Mouse (Mus musculus) liver, embryonic 13.5 days (tissue): ENCODE data around the gene Tcf7l2. TPM values are rescaled to one million over a fixed set of nuclear protein-coding genes. Genes with fewer than 3 reads are reported as not detected.

Experiments
- ATAC-seq: fragments of 200-750 bp; cut with Nextera tagmentation; 2 replicates; pipeline ENCODE4 v1.8.0; 2017; ENCODE audit warnings: low read depth, mild to moderate bottlenecking, moderate number of reproducible peaks, moderate library complexity
- DNase-seq: peaks from one replicate; pipeline ENCODE4 v3.0.0; 2022
- H3K27ac ChIP-seq: fragments of 300-500 bp; sonication (generic); 2 replicates; pipeline ENCODE4 v1.5.1; 2015; ENCODE audit warnings: moderate library complexity, mild to moderate bottlenecking, inconsistent platforms
- H3K27me3 ChIP-seq: fragments of 300-500 bp; sonication (generic); 2 replicates; pipeline ENCODE4 v1.6.1; 2015; ENCODE audit warnings: mild to moderate bottlenecking, inconsistent platforms
- H3K36me3 ChIP-seq: fragments of 300-500 bp; sonication (generic); 2 replicates; pipeline ENCODE4 v1.6.1; 2015; ENCODE audit warnings: mild to moderate bottlenecking, inconsistent platforms
- H3K4me1 ChIP-seq: fragments of 300-500 bp; sonication (generic); replicated peaks from 2 replicates; pipeline ENCODE4 v1.6.1; 2015; ENCODE audit warnings: inconsistent platforms
- H3K4me2 ChIP-seq: fragments of 300-500 bp; sonication (generic); 2 replicates; pipeline ENCODE4 v1.6.1; 2015; ENCODE audit warnings: inconsistent platforms, mild to moderate bottlenecking, moderate library complexity
- H3K4me3 ChIP-seq: fragments of 300-500 bp; sonication (generic); replicated peaks from 2 replicates; pipeline ENCODE4 v1.5.1; 2015; ENCODE audit warnings: mild to moderate bottlenecking, inconsistent platforms
- H3K9ac ChIP-seq: fragments of 300-500 bp; sonication (generic); 2 replicates; pipeline ENCODE4 v1.6.1; 2015; ENCODE audit warnings: mild to moderate bottlenecking, inconsistent platforms
- H3K9me3 ChIP-seq: fragments of 300-500 bp; sonication (generic); replicated peaks from 2 replicates; pipeline ENCODE4 v1.6.1; 2016; ENCODE audit warnings: inconsistent platforms
- WGBS: fragments of 180-500 bp; shearing (Covaris S2); methylation state at CpG from one replicate; pipeline ENCODE4 v1.1.7; 2015; ENCODE audit not compliant: insufficient replicate concordance; 5-methylcytosine and 5-hydroxymethylcytosine counted together
- polyA plus RNA-seq: library from polyadenylated mRNA; unstranded; fragments of >200 nt; fragmentation: Nextera tagmentation; extraction: Ambion mirVana; gene quantifications from 2 replicates; pipeline ENCODE4 v1.2.1, GENCODE M21; 2015

Gene Tcf7l2
- polyA plus RNA-seq, 1 experiment from 2014 or later = 17.8 TPM

- ATAC-seq (no peak), DNase-seq (no peak)
- Histone ChIP-seq H3K4me3 (no peak overlapping the region), H3K4me1 (0 out of 2 replicates have a peak, but pooled peaks cover 3% of the 10 kb centered on the region), H3K27me3 (peaks cover 39% of the 10 kb centered on the region), H3K9me3 (no peaks in the 10 kb centered on the region), H3K9ac (no peak overlapping the region), H3K27ac (no peak overlapping the region), H3K4me2 (no peak overlapping the region), H3K36me3 (peaks cover 5% of the 10 kb centered on the region; the same call in 1 of the 2 replicates)
- WGBS = 66% methylated on average over 10 of the region's 10 CpGs
Measured at GRCm38 (mm10) chr19:55779871-55780270, 38.3 kb downstream of the Tcf7l2 start.

- WGBS = 60% methylated on average over 10 of the region's 10 CpGs
- DNase-seq = no peak
Measured at GRCm38 (mm10) chr19:55781087-55781486, 39.5 kb downstream of the Tcf7l2 start.

GRCm38 (mm10) chr19:55781681-55782080 lies 40.1 kb downstream of the Tcf7l2 start:
- Histone ChIP-seq H3K9me3 (no peaks in the 10 kb centered on the region), H3K36me3 (peaks cover 10% of the 10 kb centered on the region; the same call in 1 of the 2 replicates), H3K4me3 (no peak overlapping the region), H3K27ac (no peak overlapping the region), H3K4me2 (no peak overlapping the region), H3K4me1 (0 out of 2 replicates have a peak, but pooled peaks cover 3% of the 10 kb centered on the region), H3K27me3 (peaks cover 39% of the 10 kb centered on the region), H3K9ac (no peak overlapping the region)
- no peak for DNase-seq
- no peak for ATAC-seq
- 42% methylated on average over 8 of the region's 8 CpGs for WGBS

More at GRCm38 (mm10) chr19:55781087-55781486, 39.5 kb downstream of the Tcf7l2 start:
- ATAC-seq = no peak
- H3K4me3 ChIP-seq = no peak overlapping the region
- no peak overlapping the region for H3K27ac ChIP-seq
- H3K9me3 ChIP-seq = no peaks in the 10 kb centered on the region
- H3K36me3 ChIP-seq = peaks cover 10% of the 10 kb centered on the region; the same call in 1 of the 2 replicates
- H3K9ac ChIP-seq = no peak overlapping the region
- no peak overlapping the region for H3K4me2 ChIP-seq
- peaks cover 39% of the 10 kb centered on the region for H3K27me3 ChIP-seq
- H3K4me1 ChIP-seq = 0 out of 2 replicates have a peak, but pooled peaks cover 3% of the 10 kb centered on the region

- Histone ChIP-seq H3K36me3 (peaks cover 10% of the 10 kb centered on the region; the same call in 1 of the 2 replicates), H3K4me1 (peaks cover 19% of the 10 kb centered on the region), H3K4me2 (no peak overlapping the region), H3K9ac (no peak overlapping the region), H3K27me3 (peaks cover 23% of the 10 kb centered on the region), H3K4me3 (no peak overlapping the region), H3K9me3 (peaks cover 3% of the 10 kb centered on the region; the same call in 1 of the 2 replicates), H3K27ac (no peak overlapping the region)
- no peak for DNase-seq
- 78% methylated on average over 21 of the region's 21 CpGs for WGBS
- no peak for ATAC-seq
Measured at GRCm38 (mm10) chr19:55784796-55785418, 43.3 kb downstream of the Tcf7l2 start.

- Histone ChIP-seq H3K36me3 (peaks cover 10% of the 10 kb centered on the region; the same call in 1 of the 2 replicates), H3K4me1 (peaks cover 34% of the 10 kb centered on the region), H3K9me3 (peaks cover 3% of the 10 kb centered on the region; the same call in 1 of the 2 replicates), H3K9ac (no peak overlapping the region), H3K4me2 (no peak overlapping the region), H3K27ac (no peak overlapping the region), H3K4me3 (no peak overlapping the region), H3K27me3 (peaks cover 19% of the 10 kb centered on the region)
- WGBS = 54% methylated on average over 13 of the region's 13 CpGs
- DNase-seq = peak; percentile 18
- ATAC-seq = peak; percentile 52; the same call in 1 of the 2 replicates
Measured at GRCm38 (mm10) chr19:55787420-55787819, 45.8 kb downstream of the Tcf7l2 start.

GRCm38 (mm10) chr19:55788285-55788904 lies 46.8 kb downstream of the Tcf7l2 start:
- 66% methylated on average over 7 of the region's 7 CpGs for WGBS
- peaks cover 10% of the 10 kb centered on the region; the same call in 1 of the 2 replicates for H3K36me3 ChIP-seq
- H3K4me3 ChIP-seq = no peak overlapping the region
- H3K27ac ChIP-seq = no peak overlapping the region
- no peak overlapping the region for H3K4me2 ChIP-seq
- ATAC-seq (no peak), DNase-seq (no peak)
- no peak overlapping the region for H3K9ac ChIP-seq
- peaks cover 40% of the 10 kb centered on the region for H3K4me1 ChIP-seq
- H3K27me3 ChIP-seq = peaks cover 16% of the 10 kb centered on the region; the same call in 1 of the 2 replicates
- peaks cover 3% of the 10 kb centered on the region; the same call in 1 of the 2 replicates for H3K9me3 ChIP-seq

- H3K4me3 ChIP-seq = no peak overlapping the region
- H3K27me3 ChIP-seq = 0 out of 2 replicates have a peak, but pooled peaks cover 11% of the 10 kb centered on the region
- peaks cover 41% of the 10 kb centered on the region for H3K4me1 ChIP-seq
- no peak overlapping the region for H3K4me2 ChIP-seq
- DNase-seq = no peak
- peaks cover 3% of the 10 kb centered on the region; the same call in 1 of the 2 replicates for H3K9me3 ChIP-seq
- H3K36me3 ChIP-seq = peaks cover 10% of the 10 kb centered on the region; the same call in 1 of the 2 replicates
- H3K9ac ChIP-seq = no peak overlapping the region
- ATAC-seq = no peak
- WGBS = 49% methylated on average over 5 of the region's 5 CpGs
- no peak overlapping the region for H3K27ac ChIP-seq
Measured at GRCm38 (mm10) chr19:55788905-55789295, 47.3 kb downstream of the Tcf7l2 start.

GRCm38 (mm10) chr19:55789838-55790237 lies 48.2 kb downstream of the Tcf7l2 start:
- no peak overlapping the region for H3K27ac ChIP-seq
- no peak overlapping the region for H3K4me2 ChIP-seq
- 29% methylated on average over 3 of the region's 3 CpGs for WGBS
- peaks cover 6% of the 10 kb centered on the region; the same call in 1 of the 2 replicates for H3K36me3 ChIP-seq
- ATAC-seq (no peak), DNase-seq (no peak)
- H3K27me3 ChIP-seq = 0 out of 2 replicates have a peak, but pooled peaks cover 5% of the 10 kb centered on the region
- H3K4me3 ChIP-seq = no peak overlapping the region
- H3K4me1 ChIP-seq = peaks cover 50% of the 10 kb centered on the region
- H3K9me3 ChIP-seq = peaks cover 3% of the 10 kb centered on the region; the same call in 1 of the 2 replicates
- no peak overlapping the region for H3K9ac ChIP-seq

- 0 out of 2 replicates have a peak, but pooled peaks cover 5% of the 10 kb centered on the region for H3K27me3 ChIP-seq
- WGBS = 57% methylated on average over 6 of the region's 6 CpGs
- no peak overlapping the region for H3K4me3 ChIP-seq
- DNase-seq (no peak), ATAC-seq (no peak)
- H3K27ac ChIP-seq = no peak overlapping the region
- H3K4me1 ChIP-seq = peaks cover 50% of the 10 kb centered on the region
- H3K4me2 ChIP-seq = no peak overlapping the region
- H3K9ac ChIP-seq = no peak overlapping the region
- no peaks in the 10 kb centered on the region for H3K36me3 ChIP-seq
- peaks cover 3% of the 10 kb centered on the region; the same call in 1 of the 2 replicates for H3K9me3 ChIP-seq
Measured at GRCm38 (mm10) chr19:55791293-55791692, 49.7 kb downstream of the Tcf7l2 start.

GRCm38 (mm10) chr19:55791886-55792285 lies 50.3 kb downstream of the Tcf7l2 start:
- 0 out of 2 replicates have a peak, but pooled peaks cover 5% of the 10 kb centered on the region for H3K27me3 ChIP-seq
- ATAC-seq = no peak
- no peaks in the 10 kb centered on the region for H3K36me3 ChIP-seq
- no peak overlapping the region for H3K4me2 ChIP-seq
- no peak for DNase-seq
- H3K4me1 ChIP-seq = peaks cover 50% of the 10 kb centered on the region
- 67% methylated on average over 6 of the region's 6 CpGs for WGBS
- no peak overlapping the region for H3K4me3 ChIP-seq
- H3K9me3 ChIP-seq = peaks cover 3% of the 10 kb centered on the region; the same call in 1 of the 2 replicates
- no peak overlapping the region for H3K27ac ChIP-seq
- H3K9ac ChIP-seq = no peak overlapping the region

- no peak for DNase-seq
- Histone ChIP-seq H3K9me3 (0 out of 2 replicates have a peak, but pooled peaks cover under 1% of the 10 kb centered on the region), H3K27ac (no peak overlapping the region), H3K9ac (no peak overlapping the region), H3K4me3 (no peak overlapping the region), H3K4me1 (peaks cover 46% of the 10 kb centered on the region), H3K36me3 (no peaks in the 10 kb centered on the region), H3K27me3 (0 out of 2 replicates have a peak, but pooled peaks cover 5% of the 10 kb centered on the region), H3K4me2 (no peak overlapping the region)
- no peak for ATAC-seq
- WGBS = 46% methylated on average over 5 of the region's 5 CpGs
Measured at GRCm38 (mm10) chr19:55792571-55792970, 51.0 kb downstream of the Tcf7l2 start.
